Mouse (Mus musculus) forebrain, postnatal 0 days (tissue): ENCODE results near the gene Exoc3l. TPM values are rescaled to one million over a fixed set of nuclear protein-coding genes. Genes with fewer than 3 reads are reported as not detected.

Experiments
- ATAC-seq: fragments of 200-750 bp; cut with Nextera tagmentation; 2 replicates; pipeline ENCODE4 v1.8.0; 2017; ENCODE audit warnings: mild to moderate bottlenecking, moderate library complexity
- DNase-seq: peaks from one replicate; pipeline ENCODE4 v3.0.0-alpha.2; 2015
- H3K27ac ChIP-seq: fragments of 300-500 bp; sonication (generic); 2 replicates; pipeline ENCODE4 v1.5.1; 2014; ENCODE audit warnings: low read depth, mild to moderate bottlenecking, antibody characterized with exemption, low read length, moderate library complexity, mixed read lengths
- H3K27me3 ChIP-seq: fragments of 300-500 bp; sonication (generic); 2 replicates; pipeline ENCODE4 v1.6.1; 2014; ENCODE audit warnings: mild to moderate bottlenecking, low read length, mixed read lengths; ENCODE audit not compliant: insufficient read depth
- H3K36me3 ChIP-seq: fragments of 300-500 bp; sonication (generic); 2 replicates; pipeline ENCODE4 v1.6.1; 2014; ENCODE audit warnings: mild to moderate bottlenecking, moderate library complexity; ENCODE audit not compliant: insufficient read depth
- H3K4me1 ChIP-seq: fragments of 300-500 bp; sonication (generic); 2 replicates; pipeline ENCODE4 v1.6.1; 2014; ENCODE audit warnings: antibody characterized with exemption; ENCODE audit not compliant: insufficient read depth
- H3K4me2 ChIP-seq: fragments of 300-500 bp; sonication (generic); 2 replicates; pipeline ENCODE4 v1.6.1; 2014; ENCODE audit warnings: low read depth, mild to moderate bottlenecking, moderate library complexity
- H3K4me3 ChIP-seq: fragments of 300-500 bp; sonication (generic); 2 replicates; pipeline ENCODE4 v1.5.1; 2014; ENCODE audit warnings: low read depth, low read length, mixed read lengths
- H3K9ac ChIP-seq: fragments of 300-500 bp; sonication (generic); 2 replicates; pipeline ENCODE4 v1.6.1; 2014; ENCODE audit warnings: mild to moderate bottlenecking
- H3K9me3 ChIP-seq: fragments of 300-500 bp; sonication (generic); 2 replicates; pipeline ENCODE4 v1.6.1; 2016; ENCODE audit warnings: low read length
- CTCF ChIP-seq: sonication (generic); IDR thresholded peaks from 2 replicates; pipeline ENCODE4 v1.5.1; 2016; ENCODE audit warnings: antibody characterized with exemption, control low read depth, low read depth
- WGBS: fragments of 180-500 bp; shearing (Covaris S2); extraction: QIAGEN DNeasy Blood & Tissue Kit; methylation state at CpG from one replicate; pipeline ENCODE4 v1.1.7; 2014; 5-methylcytosine and 5-hydroxymethylcytosine counted together
- polyA plus RNA-seq: library from polyadenylated mRNA; unstranded; fragments of >200 nt; fragmentation: Nextera tagmentation; extraction: Ambion mirVana; gene quantifications from 2 replicates; pipeline ENCODE4 v1.2.1, GENCODE M21; 2015
- total RNA-seq: library from RNA; depleted of rRNA; stranded (reverse); fragments of >200 nt; gene quantifications from 2 replicates; pipeline ENCODE4 v1.2.3, GENCODE M21; 2014

Exoc3l gene
- total and polyA plus RNA-seq, 2 experiments from 2014 or later: 2.7 to 7.5 TPM

DNA sequence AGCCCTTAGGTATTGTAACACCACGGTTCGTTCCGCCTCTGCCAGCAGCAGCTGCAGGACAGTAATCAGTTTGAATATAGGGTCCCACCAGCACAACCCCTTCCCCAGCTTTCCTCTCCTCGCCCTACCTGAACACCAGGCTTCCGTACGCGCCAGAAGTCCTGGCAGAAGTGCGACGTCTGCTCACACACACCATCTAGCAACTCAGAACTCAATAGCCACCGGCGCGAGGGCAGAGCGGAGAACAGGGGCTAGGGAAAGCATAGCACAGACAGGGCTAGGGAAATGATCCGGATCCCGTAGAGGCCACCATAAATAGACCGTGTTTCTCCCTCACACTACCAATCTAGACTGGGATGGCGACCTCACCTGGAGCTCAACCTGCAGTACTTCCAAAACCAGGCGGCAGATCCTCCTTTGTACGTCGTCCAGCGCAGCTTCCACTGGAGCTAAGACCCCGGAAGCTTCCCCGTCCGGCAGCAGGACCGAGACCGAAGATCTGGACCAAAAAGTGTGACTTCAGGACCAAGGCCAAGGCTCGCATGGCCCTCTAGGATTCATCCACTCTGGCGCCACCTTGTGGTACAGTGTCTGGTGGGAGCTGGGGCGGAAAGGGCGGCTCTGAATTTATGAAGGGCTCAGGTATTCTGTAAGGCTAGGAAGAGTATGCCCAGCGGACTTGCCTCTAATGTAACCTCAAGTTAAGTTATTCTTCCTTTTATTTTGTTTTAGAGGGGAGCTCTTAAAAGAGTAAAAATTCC, 5.2 kb downstream of the Exoc3l start:
- Histone ChIP-seq H3K27ac (no peak overlapping the region), H3K9ac (peak overlapping the region; percentile 83; the same call in 1 of the 2 replicates), H3K9me3 (no peaks in the 10 kb centered on the region), H3K36me3 (no peaks in the 10 kb centered on the region), H3K4me2 (peak overlapping the region; percentile 69), H3K4me3 (peak overlapping the region; percentile 62), H3K27me3 (no peaks in the 10 kb centered on the region), H3K4me1 (peaks cover 29% of the 10 kb centered on the region)
- 7% methylated on average over 31 of the region's 31 CpGs for WGBS
- ATAC-seq: no peak
- peak; percentile 89 for TF ChIP-seq CTCF
- DNase-seq: peak; percentile 82

DNA sequence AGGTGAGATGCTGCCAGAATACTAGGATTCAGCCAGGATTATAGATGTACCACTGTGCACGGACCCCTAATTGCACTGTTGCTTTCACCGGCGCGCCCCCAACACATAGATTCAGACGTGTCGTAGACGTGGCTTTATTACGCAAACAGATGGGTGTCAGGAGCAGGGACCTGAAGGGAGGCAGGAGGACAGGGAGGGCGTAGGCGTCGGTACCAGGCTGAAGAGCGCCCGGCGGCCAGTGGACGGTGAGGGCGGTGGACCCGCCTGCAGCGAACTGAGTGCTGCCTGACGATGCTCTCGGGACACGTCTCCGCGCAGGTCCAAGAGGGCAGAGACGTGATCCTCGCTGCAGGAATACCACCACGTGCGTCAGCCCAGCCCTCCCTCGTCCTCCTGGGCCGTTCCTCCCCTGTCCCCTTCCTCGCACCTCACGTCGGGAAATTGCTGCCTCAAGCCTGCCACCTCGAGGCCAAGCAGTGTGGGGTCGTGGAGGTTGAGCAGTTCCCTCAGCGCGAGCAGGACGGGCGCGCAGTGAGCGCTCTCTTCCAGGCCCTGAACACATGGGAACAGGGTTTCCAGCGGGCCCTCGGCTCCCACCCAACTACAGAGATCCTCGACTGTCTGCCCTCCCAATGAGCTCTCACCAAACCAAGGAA, 6.0 kb downstream of the Exoc3l start, which contains the start of gene 4931428F04Rik:
4931428F04Rik (minus strand) TSS at position 60 of the 656 bp plus-strand sequence.
- ATAC-seq (peak; percentile 42), DNase-seq (peak; percentile 67)
- H3K4me3 ChIP-seq: peak within 1 kb of the TSS; percentile 62
- 4% methylated on average over 43 of the region's 43 CpGs for WGBS
- peak within 1 kb of the TSS; percentile 83 for H3K9ac ChIP-seq
- peak within 1 kb of the TSS; percentile 97 for H3K27ac ChIP-seq
- peak within 1 kb of the TSS; percentile 69 for H3K4me2 ChIP-seq
- peaks cover 29% of the 10 kb centered on the region for H3K4me1 ChIP-seq
- no peaks in the 10 kb centered on the region for H3K9me3 ChIP-seq
- H3K27me3 ChIP-seq: no peaks in the 10 kb centered on the region
- 0 out of 2 replicates have a peak, but pooled peaks cover 7% of the 10 kb centered on the region for H3K36me3 ChIP-seq
- peak; percentile 83 for TF ChIP-seq CTCF

DNA sequence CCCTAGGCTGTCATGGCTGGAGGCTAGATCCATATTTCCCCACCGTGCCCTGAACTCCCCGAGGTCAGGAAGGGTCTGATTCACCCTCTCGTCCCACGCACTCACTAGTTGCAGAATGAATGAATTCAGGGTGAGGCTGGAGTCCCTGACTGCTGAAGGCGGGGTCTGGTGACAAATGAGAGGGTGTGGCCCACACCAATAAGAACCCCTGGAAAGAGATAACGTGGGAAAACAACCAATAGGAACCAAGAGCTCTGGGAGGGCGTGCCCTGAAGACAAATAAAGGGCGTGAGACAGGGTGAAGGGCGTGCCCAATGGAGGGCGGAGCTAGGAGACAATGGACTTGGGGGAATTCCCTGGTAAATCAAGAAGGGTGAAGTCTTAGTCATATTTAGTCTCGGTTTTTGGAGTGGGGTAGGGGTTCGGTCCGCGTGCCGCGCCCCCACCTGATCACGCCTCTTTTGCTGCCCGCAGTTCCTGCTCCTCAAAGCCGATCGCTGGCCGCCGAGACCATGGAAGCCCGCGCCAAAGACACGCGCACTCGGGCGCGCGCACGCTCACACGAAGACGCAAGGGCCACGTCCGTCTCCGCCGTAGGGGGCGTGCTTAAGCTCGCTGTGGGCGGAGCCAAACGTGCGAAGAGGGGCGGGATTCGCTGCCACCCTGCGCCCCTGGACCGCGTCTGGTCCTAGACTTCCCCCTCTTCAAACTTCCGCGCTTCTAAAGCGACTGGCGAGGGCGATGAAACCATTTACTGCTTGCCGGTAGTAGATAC, 6.8 kb downstream of the Exoc3l start:
- Histone ChIP-seq H3K4me1 (peaks cover 29% of the 10 kb centered on the region), H3K4me2 (peak overlapping the region; percentile 69), H3K36me3 (0 out of 2 replicates have a peak, but pooled peaks cover 11% of the 10 kb centered on the region), H3K27ac (peak overlapping the region; percentile 97), H3K9ac (peak overlapping the region; percentile 83), H3K9me3 (no peaks in the 10 kb centered on the region), H3K4me3 (peak overlapping the region; percentile 62), H3K27me3 (no peaks in the 10 kb centered on the region)
- ATAC-seq (peak; percentile 94), DNase-seq (peak; percentile 99)
- WGBS: under 1% methylated on average over 53 of the region's 53 CpGs
- peak; percentile 51 for TF ChIP-seq CTCF

DNA sequence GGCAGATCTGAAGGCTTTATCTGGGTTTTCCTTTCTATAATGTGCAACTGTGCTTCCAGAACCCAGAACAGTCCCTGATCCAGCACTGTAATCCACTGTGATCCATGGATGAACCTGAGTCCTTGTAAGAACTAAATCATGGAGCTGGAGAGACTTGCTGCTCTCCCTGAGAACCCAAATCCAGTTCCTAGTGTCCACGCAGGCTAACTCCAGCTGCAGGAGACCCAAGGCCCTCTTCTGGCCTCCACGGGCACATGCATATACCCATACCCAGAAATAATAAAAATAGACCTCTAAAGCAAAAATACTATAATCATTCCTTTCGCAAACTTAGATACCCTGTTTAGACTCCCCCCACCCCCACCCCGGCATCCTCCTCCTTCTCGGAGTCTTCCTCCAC, 7.7 kb downstream of the Exoc3l start:
- Histone ChIP-seq H3K27ac (peak overlapping the region; percentile 97; the same call in 1 of the 2 replicates), H3K4me2 (peak overlapping the region; percentile 69), H3K4me1 (peaks cover 29% of the 10 kb centered on the region), H3K4me3 (peak overlapping the region; percentile 62), H3K9ac (peak overlapping the region; percentile 83), H3K36me3 (peaks cover 16% of the 10 kb centered on the region), H3K9me3 (no peaks in the 10 kb centered on the region), H3K27me3 (no peaks in the 10 kb centered on the region)
- peak; percentile 17; the same call in 1 of the 2 replicates for TF ChIP-seq CTCF
- WGBS: 77% methylated on average over 5 of the region's 5 CpGs
- ATAC-seq (no peak), DNase-seq (no peak)

DNA sequence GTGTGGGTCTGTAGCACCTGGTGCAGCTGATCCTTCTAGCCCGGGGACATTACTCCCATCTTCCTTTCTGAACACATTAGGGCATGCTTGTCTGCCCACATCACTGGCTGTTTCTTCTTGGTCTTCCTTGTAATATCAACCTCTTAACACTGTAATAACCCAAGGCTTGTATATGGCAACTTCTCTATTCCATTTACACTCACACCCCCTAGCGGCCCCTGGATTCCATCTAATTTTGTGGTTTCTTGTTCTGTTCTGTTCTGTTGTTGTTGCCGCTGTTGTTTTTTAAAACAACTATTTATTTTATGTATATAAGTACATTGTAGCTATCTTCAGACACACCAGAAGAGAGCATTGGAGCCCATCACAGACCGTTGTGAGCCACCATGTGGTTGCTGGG, 9.0 kb downstream of the Exoc3l start:
- 91% methylated on average over 4 of the region's 4 CpGs for WGBS
- no peak for ATAC-seq
- H3K27me3 ChIP-seq: no peaks in the 10 kb centered on the region
- H3K9ac ChIP-seq: no peak overlapping the region
- H3K4me3 ChIP-seq: no peak overlapping the region
- no peak for TF ChIP-seq CTCF
- H3K36me3 ChIP-seq: peaks cover 28% of the 10 kb centered on the region
- peaks cover 29% of the 10 kb centered on the region for H3K4me1 ChIP-seq
- no peaks in the 10 kb centered on the region for H3K9me3 ChIP-seq
- H3K27ac ChIP-seq: no peak overlapping the region
- peak overlapping the region; percentile 69 for H3K4me2 ChIP-seq
- DNase-seq: no peak

DNA sequence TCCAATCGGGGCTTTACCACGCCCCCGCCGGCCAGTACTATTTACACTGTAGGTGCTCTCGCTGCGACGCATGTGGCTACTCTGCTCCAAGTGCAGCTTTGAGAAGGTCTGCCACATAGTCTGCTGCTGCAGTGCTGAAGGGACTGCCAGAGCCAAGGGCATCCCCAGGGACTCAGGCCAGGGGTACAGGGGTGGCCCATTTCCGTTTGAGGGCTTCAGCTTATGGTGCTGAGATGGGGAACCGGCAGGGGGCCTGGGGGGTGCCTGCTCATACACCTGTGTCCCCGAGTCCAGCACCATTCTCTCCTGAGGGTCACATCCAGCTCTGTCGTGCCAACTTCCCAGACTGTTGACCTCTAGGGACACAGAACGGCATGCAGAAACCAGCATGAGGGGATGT, 10.4 kb downstream of the Exoc3l start:
- Histone ChIP-seq H3K36me3 (peaks cover 35% of the 10 kb centered on the region), H3K4me3 (no peak overlapping the region), H3K9ac (no peak overlapping the region), H3K27ac (no peak overlapping the region), H3K4me2 (no peak overlapping the region), H3K9me3 (no peaks in the 10 kb centered on the region), H3K4me1 (peaks cover 22% of the 10 kb centered on the region), H3K27me3 (no peaks in the 10 kb centered on the region)
- ATAC-seq (no peak), DNase-seq (no peak)
- TF ChIP-seq CTCF: no peak
- 49% methylated on average over 12 of the region's 12 CpGs for WGBS
